13 mouse cellular contexts compared by ENCODE assay signal in the genomic region with DNA sequence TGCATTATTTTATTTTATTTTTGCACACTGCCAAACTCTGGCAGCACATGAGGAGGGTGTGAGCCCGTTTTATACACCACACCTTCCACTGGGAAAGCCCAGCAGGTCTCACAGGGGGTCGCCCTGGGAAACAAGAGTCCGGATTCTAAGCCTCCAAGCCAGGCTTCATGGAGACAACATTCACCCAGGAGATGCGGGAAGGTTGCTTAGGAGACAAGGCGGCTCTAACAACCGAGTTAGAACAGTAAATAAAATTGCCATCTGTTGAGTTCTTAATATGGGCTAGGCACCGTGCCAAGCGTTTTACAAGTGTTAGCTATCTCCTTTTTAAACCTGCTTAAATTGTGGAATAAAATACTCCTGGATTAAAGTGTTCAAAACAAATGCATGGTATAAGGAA. TPM values are rescaled to one million over a fixed set of nuclear protein-coding genes. Genes with fewer than 3 reads are reported as not detected.
DNase-seq lines count a peak whose midpoint lies in the region; ATAC-seq and TF ChIP-seq lines count a peak whose summit lies in the region.
"Had no signal": no experiment of that assay in that cellular context is flagged by ENCODE, and none has a peak within 500 bp of the region (broad histone marks: within the 10 kb centered on the region; RNA-seq: fewer than 3 reads in every experiment).

No protein-coding gene starts in this region.

- 0 out of 2 replicates have a peak overlapping the region, but pooled peaks have one; percentile 23 for H3K27ac ChIP-seq in hindbrain, embryonic 16.5 days (ENCODE audit: low read depth, low read length)
- H3K27ac ChIP-seq: heart, embryonic 15.5 days had no signal

- H3K27me3 ChIP-seq in E14TG2a.4 (ENCODE audit: insufficient read depth, low read length): no peaks in the 10 kb centered on the region
- no peaks in the 10 kb centered on the region for H3K27me3 ChIP-seq in hindbrain, embryonic 16.5 days (replicated peaks; ENCODE audit: control insufficient read depth, insufficient read depth, low read length)
- H3K27me3 ChIP-seq: heart, embryonic 15.5 days had no signal

- intact Hi-C loops in left cerebral cortex, postnatal 25 days (cut with DNase I): no loop called here

- ATAC-seq in hindbrain, embryonic 16.5 days: 0 out of 2 replicates have a peak, but pooled peaks have one; percentile 29
- ATAC-seq: lung, postnatal 0 days had no signal

- no peak for TF ChIP-seq CTCF in E14TG2a.4 (conservative IDR thresholded peaks at IDR 0.05; ENCODE audit: low read length)

- no peak overlapping the region for H3K4me2 ChIP-seq in hindbrain, embryonic 16.5 days (ENCODE audit: low read length)
- H3K4me2 ChIP-seq: heart, embryonic 15.5 days had no signal

- H3K9ac ChIP-seq in hindbrain, embryonic 16.5 days (ENCODE audit: low read depth, low read length): no peak overlapping the region
- H3K9ac ChIP-seq: heart, embryonic 15.5 days had no signal

- H3K36me3 ChIP-seq in E14TG2a.4 (ENCODE audit: insufficient read depth, low read length): no peaks in the 10 kb centered on the region
- H3K36me3 ChIP-seq in hindbrain, embryonic 16.5 days (ENCODE audit: control insufficient read depth, insufficient read depth, low read length): no peaks in the 10 kb centered on the region
- H3K36me3 ChIP-seq: G1E; heart, embryonic 15.5 days had no signal

- H3K4me3 ChIP-seq in E14TG2a.4 (replicated peaks; ENCODE audit: low read length): peak overlapping the region; percentile 62
- H3K4me3 ChIP-seq in hindbrain, embryonic 16.5 days (ENCODE audit: low read length): no peak overlapping the region
- H3K4me3 ChIP-seq: heart, embryonic 15.5 days had no signal

- WGBS in hindbrain, embryonic 16.5 days: 33% methylated on average over 8 of the region's 8 CpGs

- peaks cover 75% of the 10 kb centered on the region for H3K4me1 ChIP-seq in E14TG2a.4 (replicated peaks; ENCODE audit: low read depth, low read length)
- peaks cover 11% of the 10 kb centered on the region for H3K4me1 ChIP-seq in hindbrain, embryonic 16.5 days (ENCODE audit: control insufficient read depth, insufficient read depth, low read depth, low read length)

- H3K9me3 ChIP-seq in E14TG2a.4 (ENCODE audit: low read length): no peaks in the 10 kb centered on the region
- no peaks in the 10 kb centered on the region for H3K9me3 ChIP-seq in hindbrain, embryonic 16.5 days (ENCODE audit: control insufficient read depth, low read length)
- H3K9me3 ChIP-seq: G1E; heart, embryonic 15.5 days had no signal

- DNase-seq in ES-CJ7 (ENCODE audit: low read depth, low spot score): peak; percentile 29
- peak; percentile 84 to 88 for DNase-seq in left cerebral cortex, postnatal 25 days (ENCODE audit: low spot score in 2 of 2)
- no peak for DNase-seq in heart, postnatal 4 days
- DNase-seq in gastrocnemius, postnatal 4 days (ENCODE audit: low spot score in 2 of 2): no peak
- DNase-seq in cerebellum, postnatal 10 days: no peak
- DNase-seq: cerebellum, adult 11 months; kidney, adult 8-10 months; liver had no signal

RNA-seq across cellular contexts. Expression of a gene that starts 17.1 kb away (rescaled TPM):
- polyA plus RNA-seq in hindbrain, embryonic 16.5 days (2015; fragmentation: Nextera tagmentation; extraction: Ambion mirVana): 18.7 and 25.1 TPM in 2 replicates
- total RNA-seq in left cerebral cortex, postnatal 25 days (2021): 10 to 100 TPM; 56.8 to 60.8 TPM
- 10 to 100 TPM; 16.8 to 17.5 TPM for total RNA-seq in heart, postnatal 4 days (2021)
- total RNA-seq in gastrocnemius, postnatal 4 days (2021): 10 to 100 TPM; 28.0 to 29.2 TPM

RNA-seq across cellular contexts. Expression of a gene that starts 37.7 kb away (rescaled TPM):
- polyA plus RNA-seq in hindbrain, embryonic 16.5 days (2015; fragmentation: Nextera tagmentation; extraction: Ambion mirVana): 0.25 and 0.40 TPM in 2 replicates
- 1 to 10 TPM in 1 of 2 experiments, under 1 TPM in 1; 0.76 to 1.8 TPM for total RNA-seq in left cerebral cortex, postnatal 25 days (2021)
- total RNA-seq in heart, postnatal 4 days (2021): not detected
- total RNA-seq in gastrocnemius, postnatal 4 days (2021): 1 to 10 TPM; 4.0 to 4.9 TPM
- polyA plus RNA-seq: G1E had no signal

Comparison
In these comparisons a context has a peak if more than half of its experiments do, and no peak if none do; other contexts are left out.
1. DNase-seq: peak in ES-CJ7 (single experiment) and left cerebral cortex, postnatal 25 days (2 of 2); none in heart, postnatal 4 days (single experiment), gastrocnemius, postnatal 4 days (0 of 2) and cerebellum, postnatal 10 days (0 of 2).